Mouse (Mus musculus): Measurements from ENCODE around the gene Tbc1d2.
"Not testable (repeated sequence)": the region's sequence is repeated elsewhere in the genome, so short reads cannot be mapped to it uniquely, and the experiment has no call there.

Gene Tbc1d2

GRCm38 (mm10) chr4:46581577-46581976 lies 68.4 kb downstream of the Tbc1d2 start:
- not testable (repeated sequence) for DNase-seq (ENCODE audit: low spot score in 2 of 2)

GRCm38 (mm10) chr4:46580799-46581243 lies 69.2 kb downstream of the Tbc1d2 start:
- DNase-seq (ENCODE audit: low spot score in 2 of 2): peak in 1 of 2 experiments; percentile 47

GRCm38 (mm10) chr4:46578796-46579346 lies 71.1 kb downstream of the Tbc1d2 start:
- not testable (repeated sequence) for DNase-seq (ENCODE audit: low spot score in 2 of 2)

- no peak for DNase-seq (ENCODE audit: low spot score in 2 of 2)
These were observed 71.8 kb downstream of the Tbc1d2 start for GRCm38 (mm10) chr4:46578228-46578627.

- not testable (repeated sequence) for DNase-seq (ENCODE audit: low spot score in 2 of 2)
These were observed 74.3 kb downstream of the Tbc1d2 start for GRCm38 (mm10) chr4:46575509-46576284.

- DNase-seq (ENCODE audit: low spot score in 2 of 2): no peak
These were observed 75.2 kb downstream of the Tbc1d2 start for GRCm38 (mm10) chr4:46574841-46575240.

- no peak for DNase-seq (ENCODE audit: low spot score in 2 of 2)
These were observed 75.8 kb downstream of the Tbc1d2 start for GRCm38 (mm10) chr4:46574024-46574753.

- no peak for DNase-seq (ENCODE audit: low spot score in 2 of 2)
These were observed 77.4 kb downstream of the Tbc1d2 start for GRCm38 (mm10) chr4:46572616-46573015.

- DNase-seq (ENCODE audit: low spot score in 2 of 2): no peak
These were observed 78.3 kb downstream of the Tbc1d2 start for GRCm38 (mm10) chr4:46571744-46572143.

GRCm38 (mm10) chr4:46569671-46570070 lies 80.3 kb downstream of the Tbc1d2 start:
- no peak for DNase-seq (ENCODE audit: low spot score in 2 of 2)

GRCm38 (mm10) chr4:46568169-46568568 lies 81.8 kb downstream of the Tbc1d2 start:
- DNase-seq (ENCODE audit: low spot score in 2 of 2): peak in 1 of 2 experiments; percentile 60

GRCm38 (mm10) chr4:46566931-46567671 lies 82.9 kb downstream of the Tbc1d2 start:
- no peak for DNase-seq (ENCODE audit: low spot score in 2 of 2)

- no peak for DNase-seq (ENCODE audit: low spot score in 2 of 2)
These were observed 84.5 kb downstream of the Tbc1d2 start for GRCm38 (mm10) chr4:46565393-46565955.

GRCm38 (mm10) chr4:46564247-46564646 lies 85.8 kb downstream of the Tbc1d2 start:
- DNase-seq (ENCODE audit: low spot score in 2 of 2): no peak

- peak in 1 of 2 experiments; percentile 49 for DNase-seq (ENCODE audit: low spot score in 2 of 2)
These were observed 86.2 kb downstream of the Tbc1d2 start for GRCm38 (mm10) chr4:46563847-46564246.

- no peak for DNase-seq (ENCODE audit: low spot score in 2 of 2)
These were observed 87.2 kb downstream of the Tbc1d2 start for GRCm38 (mm10) chr4:46562841-46563240.

- no peak for DNase-seq (ENCODE audit: low spot score in 2 of 2)
These were observed 88.0 kb downstream of the Tbc1d2 start for GRCm38 (mm10) chr4:46562037-46562436.

GRCm38 (mm10) chr4:46560069-46560705 lies 89.8 kb downstream of the Tbc1d2 start:
- DNase-seq (ENCODE audit: low spot score in 2 of 2): no peak

- no peak for DNase-seq (ENCODE audit: low spot score in 2 of 2)
These were observed 91.0 kb downstream of the Tbc1d2 start for GRCm38 (mm10) chr4:46558672-46559667.

- DNase-seq (ENCODE audit: low spot score in 2 of 2): no peak
These were observed 93.1 kb downstream of the Tbc1d2 start for GRCm38 (mm10) chr4:46556933-46557332.
